Mouse (Mus musculus): ENCODE results near the gene Hoxb3. TPM values are rescaled to one million over a fixed set of nuclear protein-coding genes. Genes with fewer than 3 reads are reported as not detected.

Hoxb3 gene
- total and polyA plus RNA-seq, 2 experiments from 2014 or later = 9.2 TPM; not detected in 1

- Histone ChIP-seq H3K4me2 (ENCODE audit: low read depth, low read length, poor library complexity, severe bottlenecking) (no peak overlapping the region), H3K27me3 (ENCODE audit: insufficient read depth, low read length) (peaks cover 100% of the 10 kb centered on the region), H3K27ac (ENCODE audit: low read depth, low read length) (no peak overlapping the region), H3K9me3 (ENCODE audit: low read length) (no peaks in the 10 kb centered on the region), H3K4me1 (ENCODE audit: insufficient read depth, low read length) (no peaks in the 10 kb centered on the region), H3K4me3 (ENCODE audit: low read depth, low read length) (no peak overlapping the region), H3K9ac (replicated peaks; ENCODE audit: low read length, poor library complexity, severe bottlenecking) (no peak overlapping the region), H3K36me3 (ENCODE audit: insufficient read depth, low read length) (no peaks in the 10 kb centered on the region)
- DNase-seq (ENCODE audit: low spot score) = no peak
- TF ChIP-seq CTCF (IDR thresholded peaks at IDR 0.05) = no peak
- ATAC-seq (ENCODE audit: low FRiP score) = no peak
- WGBS = 2% methylated on average over 17 of the region's 17 CpGs
Measured at GRCm38 (mm10) chr11:96333241-96334001, 10.3 kb downstream of the Hoxb3 start.

- Histone ChIP-seq H3K27ac (ENCODE audit: low read depth, low read length) (no peak overlapping the region), H3K4me2 (ENCODE audit: low read depth, low read length, poor library complexity, severe bottlenecking) (no peak overlapping the region)
Measured at GRCm38 (mm10) chr11:96334002-96334364, 10.9 kb downstream of the Hoxb3 start.

GRCm38 (mm10) chr11:96334998-96335397 lies 11.9 kb downstream of the Hoxb3 start:
- H3K9ac ChIP-seq (replicated peaks; ENCODE audit: low read length, poor library complexity, severe bottlenecking) = no peak overlapping the region
- H3K4me2 ChIP-seq (ENCODE audit: low read depth, low read length, poor library complexity, severe bottlenecking) = no peak overlapping the region
- H3K4me1 ChIP-seq (ENCODE audit: insufficient read depth, low read length) = no peaks in the 10 kb centered on the region
- peaks cover 100% of the 10 kb centered on the region for H3K27me3 ChIP-seq (ENCODE audit: insufficient read depth, low read length)
- H3K36me3 ChIP-seq (ENCODE audit: insufficient read depth, low read length) = no peaks in the 10 kb centered on the region
- TF ChIP-seq CTCF (IDR thresholded peaks at IDR 0.05) = no peak
- H3K9me3 ChIP-seq (ENCODE audit: low read length) = no peaks in the 10 kb centered on the region
- 25% methylated on average over 3 of the region's 3 CpGs for WGBS
- no peak overlapping the region for H3K4me3 ChIP-seq (ENCODE audit: low read depth, low read length)
- H3K27ac ChIP-seq (ENCODE audit: low read depth, low read length) = no peak overlapping the region
- no peak for DNase-seq (ENCODE audit: low spot score)
- no peak for ATAC-seq (ENCODE audit: low FRiP score)

More at GRCm38 (mm10) chr11:96334002-96334364, 10.9 kb downstream of the Hoxb3 start:
- H3K4me1 ChIP-seq (ENCODE audit: insufficient read depth, low read length) = no peaks in the 10 kb centered on the region
- DNase-seq (ENCODE audit: low spot score) (no peak), ATAC-seq (ENCODE audit: low FRiP score) (no peak)
- H3K27me3 ChIP-seq (ENCODE audit: insufficient read depth, low read length) = peaks cover 100% of the 10 kb centered on the region
- no peak for TF ChIP-seq CTCF (IDR thresholded peaks at IDR 0.05)
- H3K4me3 ChIP-seq (ENCODE audit: low read depth, low read length) = no peak overlapping the region
- no peaks in the 10 kb centered on the region for H3K9me3 ChIP-seq (ENCODE audit: low read length)
- 0% methylated on average over 2 of the region's 2 CpGs for WGBS
- H3K9ac ChIP-seq (replicated peaks; ENCODE audit: low read length, poor library complexity, severe bottlenecking) = no peak overlapping the region
- H3K36me3 ChIP-seq (ENCODE audit: insufficient read depth, low read length) = no peaks in the 10 kb centered on the region

DNA sequence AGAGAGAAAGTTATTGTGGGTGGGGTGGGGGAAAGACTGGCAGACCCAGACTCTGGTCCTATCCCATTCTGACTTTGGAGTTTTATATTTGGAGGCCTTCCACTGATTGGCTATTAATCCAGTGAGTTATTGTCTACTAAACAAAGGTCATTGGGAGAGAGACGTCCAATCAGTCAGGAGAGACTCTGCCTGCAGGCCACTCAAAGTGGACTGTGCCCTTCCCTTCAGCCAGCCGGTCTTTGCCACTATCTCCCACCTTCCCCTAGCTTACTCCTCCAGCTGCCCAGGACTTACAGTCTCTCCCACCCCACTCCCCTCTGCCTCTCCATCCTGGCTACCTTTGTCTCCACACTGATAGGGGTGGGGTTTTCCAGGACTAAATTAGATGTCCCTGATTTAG lies 13.5 kb downstream of the Hoxb3 start:
- no peak overlapping the region for H3K27ac ChIP-seq (ENCODE audit: low read depth, low read length)
- H3K4me2 ChIP-seq (ENCODE audit: low read depth, low read length, poor library complexity, severe bottlenecking) = no peak overlapping the region
- no peak for ATAC-seq (ENCODE audit: low FRiP score)
- no peaks in the 10 kb centered on the region for H3K4me1 ChIP-seq (ENCODE audit: insufficient read depth, low read length)
- DNase-seq (ENCODE audit: low spot score) = no peak
- H3K9me3 ChIP-seq (ENCODE audit: low read length) = no peaks in the 10 kb centered on the region
- no peak overlapping the region for H3K4me3 ChIP-seq (ENCODE audit: low read depth, low read length)
- no peaks in the 10 kb centered on the region for H3K36me3 ChIP-seq (ENCODE audit: insufficient read depth, low read length)
- H3K27me3 ChIP-seq (ENCODE audit: insufficient read depth, low read length) = peaks cover 97% of the 10 kb centered on the region
- no peak overlapping the region for H3K9ac ChIP-seq (replicated peaks; ENCODE audit: low read length, poor library complexity, severe bottlenecking)
- WGBS = 0% methylated on average over 2 of the region's 2 CpGs
- TF ChIP-seq CTCF (IDR thresholded peaks at IDR 0.05) = no peak

DNA sequence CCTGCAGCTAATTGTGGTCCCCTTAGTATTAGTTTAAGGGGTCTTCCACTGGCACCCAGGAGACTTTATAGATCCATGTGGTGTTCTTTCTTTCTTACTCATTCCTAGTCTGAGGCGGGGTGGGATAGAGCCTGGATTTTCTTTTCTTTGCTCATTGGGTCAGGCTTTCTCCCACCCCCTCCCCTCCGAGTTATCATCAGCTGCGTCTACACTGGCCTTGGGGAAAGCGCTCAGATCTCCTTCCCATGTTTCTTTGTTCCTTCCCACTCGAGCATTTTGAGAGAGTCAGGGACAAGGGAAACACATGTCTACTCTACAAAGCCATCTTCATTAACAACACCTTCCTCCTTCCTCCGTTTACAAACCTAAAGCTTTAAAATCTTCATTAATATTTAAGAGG lies 13.9 kb downstream of the Hoxb3 start:
- no peaks in the 10 kb centered on the region for H3K36me3 ChIP-seq (ENCODE audit: insufficient read depth, low read length)
- DNase-seq (ENCODE audit: low spot score) (no peak), ATAC-seq (ENCODE audit: low FRiP score) (no peak)
- peaks cover 97% of the 10 kb centered on the region for H3K27me3 ChIP-seq (ENCODE audit: insufficient read depth, low read length)
- H3K4me3 ChIP-seq (ENCODE audit: low read depth, low read length) = no peak overlapping the region
- H3K9ac ChIP-seq (replicated peaks; ENCODE audit: low read length, poor library complexity, severe bottlenecking) = no peak overlapping the region
- TF ChIP-seq CTCF (IDR thresholded peaks at IDR 0.05) = no peak
- WGBS = 3% methylated on average over 6 of the region's 6 CpGs
- H3K9me3 ChIP-seq (ENCODE audit: low read length) = no peaks in the 10 kb centered on the region
- no peak overlapping the region for H3K27ac ChIP-seq (ENCODE audit: low read depth, low read length)
- H3K4me2 ChIP-seq (ENCODE audit: low read depth, low read length, poor library complexity, severe bottlenecking) = no peak overlapping the region
- H3K4me1 ChIP-seq (ENCODE audit: insufficient read depth, low read length) = no peaks in the 10 kb centered on the region

GRCm38 (mm10) chr11:96338957-96339855 lies 16.1 kb downstream of the Hoxb3 start:
- Histone ChIP-seq H3K36me3 (ENCODE audit: insufficient read depth, low read length) (no peaks in the 10 kb centered on the region), H3K27me3 (ENCODE audit: insufficient read depth, low read length) (peaks cover 97% of the 10 kb centered on the region), H3K9ac (replicated peaks; ENCODE audit: low read length, poor library complexity, severe bottlenecking) (no peak overlapping the region), H3K4me3 (ENCODE audit: low read depth, low read length) (no peak overlapping the region), H3K4me2 (ENCODE audit: low read depth, low read length, poor library complexity, severe bottlenecking) (no peak overlapping the region), H3K4me1 (ENCODE audit: insufficient read depth, low read length) (no peaks in the 10 kb centered on the region), H3K9me3 (ENCODE audit: low read length) (no peaks in the 10 kb centered on the region), H3K27ac (ENCODE audit: low read depth, low read length) (no peak overlapping the region)
- no peak for ATAC-seq (ENCODE audit: low FRiP score)
- no peak for DNase-seq (ENCODE audit: low spot score)
- WGBS = 12% methylated on average over 7 of the region's 7 CpGs
- TF ChIP-seq CTCF (IDR thresholded peaks at IDR 0.05) = no peak

Measured in midbrain, postnatal 0 days (tissue).